Mouse (Mus musculus): ENCODE data around the gene Klhl2. TPM values are rescaled to one million over a fixed set of nuclear protein-coding genes. Genes with fewer than 3 reads are reported as not detected.

The Klhl2 gene
- polyA plus RNA-seq, 1 experiment, result 5.2 TPM

GRCm38 (mm10) chr8:64764075-64764474 is 85.7 kb downstream of the Klhl2 start:
- DNase-seq (ENCODE audit: low read depth in 1 of 2, low spot score in 2 of 2), result no peak
- Histone ChIP-seq H3K4me1 (ENCODE audit: control insufficient read depth, insufficient read depth, insufficient read length) (no peaks in the 10 kb centered on the region; the same call in 1 of the 2 replicates), H3K36me3 (ENCODE audit: control insufficient read depth, insufficient read depth, low read length) (0 out of 2 replicates have a peak, but pooled peaks cover 5% of the 10 kb centered on the region), H3K27me3 (ENCODE audit: control insufficient read depth, insufficient read depth, low read length) (no peaks in the 10 kb centered on the region), H3K4me3 (ENCODE audit: extremely low read depth, insufficient read depth, insufficient read length) (no peak overlapping the region), H3K27ac (ENCODE audit: insufficient read depth, low read length) (no peak overlapping the region)
- 24% methylated on average over 9 of the region's 9 CpGs for WGBS
- TF ChIP-seq POLR2A (IDR thresholded peaks at IDR 0.05; ENCODE audit: low read depth, low read length) (no peak), CTCF (IDR thresholded peaks at IDR 0.05; ENCODE audit: extremely low read depth, insufficient read depth, insufficient read length, insufficient replicate concordance) (no peak)

GRCm38 (mm10) chr8:64762751-64763150 is 87.1 kb downstream of the Klhl2 start:
- 95% methylated on average over 1 of the region's 1 CpGs for WGBS
- DNase-seq (ENCODE audit: low read depth in 1 of 2, low spot score in 2 of 2), result no peak
- no peaks in the 10 kb centered on the region; the same call in 1 of the 2 replicates for H3K4me1 ChIP-seq (ENCODE audit: control insufficient read depth, insufficient read depth, insufficient read length)
- peaks cover 8% of the 10 kb centered on the region; the same call in 1 of the 2 replicates for H3K36me3 ChIP-seq (ENCODE audit: control insufficient read depth, insufficient read depth, low read length)
- H3K27me3 ChIP-seq (ENCODE audit: control insufficient read depth, insufficient read depth, low read length), result no peaks in the 10 kb centered on the region
- H3K4me3 ChIP-seq (ENCODE audit: extremely low read depth, insufficient read depth, insufficient read length), result no peak overlapping the region
- no peak for TF ChIP-seq CTCF (IDR thresholded peaks at IDR 0.05; ENCODE audit: extremely low read depth, insufficient read depth, insufficient read length, insufficient replicate concordance)
- H3K27ac ChIP-seq (ENCODE audit: insufficient read depth, low read length), result no peak overlapping the region

GRCm38 (mm10) chr8:64761430-64761829 is 88.4 kb downstream of the Klhl2 start:
- Histone ChIP-seq H3K36me3 (ENCODE audit: control insufficient read depth, insufficient read depth, low read length) (peaks cover 9% of the 10 kb centered on the region; the same call in 1 of the 2 replicates), H3K27me3 (ENCODE audit: control insufficient read depth, insufficient read depth, low read length) (no peaks in the 10 kb centered on the region), H3K4me3 (ENCODE audit: extremely low read depth, insufficient read depth, insufficient read length) (no peak overlapping the region), H3K27ac (ENCODE audit: insufficient read depth, low read length) (no peak overlapping the region), H3K4me1 (ENCODE audit: control insufficient read depth, insufficient read depth, insufficient read length) (no peaks in the 10 kb centered on the region; the same call in 1 of the 2 replicates)
- no peak for TF ChIP-seq CTCF (IDR thresholded peaks at IDR 0.05; ENCODE audit: extremely low read depth, insufficient read depth, insufficient read length, insufficient replicate concordance)
- TF ChIP-seq POLR2A (IDR thresholded peaks at IDR 0.05; ENCODE audit: low read depth, low read length), result no peak
- 85% methylated on average over 8 of the region's 8 CpGs for WGBS
- DNase-seq (ENCODE audit: low read depth in 1 of 2, low spot score in 2 of 2), result no peak

GRCm38 (mm10) chr8:64757956-64758355 is 91.9 kb downstream of the Klhl2 start:
- Histone ChIP-seq H3K4me1 (ENCODE audit: control insufficient read depth, insufficient read depth, insufficient read length) (no peaks in the 10 kb centered on the region), H3K27me3 (ENCODE audit: control insufficient read depth, insufficient read depth, low read length) (no peaks in the 10 kb centered on the region), H3K36me3 (ENCODE audit: control insufficient read depth, insufficient read depth, low read length) (peaks cover 14% of the 10 kb centered on the region; the same call in 1 of the 2 replicates), H3K27ac (ENCODE audit: insufficient read depth, low read length) (no peak overlapping the region), H3K4me3 (ENCODE audit: extremely low read depth, insufficient read depth, insufficient read length) (no peak overlapping the region)
- no peak for TF ChIP-seq POLR2A (IDR thresholded peaks at IDR 0.05; ENCODE audit: low read depth, low read length)
- TF ChIP-seq CTCF (IDR thresholded peaks at IDR 0.05; ENCODE audit: extremely low read depth, insufficient read depth, insufficient read length, insufficient replicate concordance), result no peak
- no peak for DNase-seq (ENCODE audit: low read depth in 1 of 2, low spot score in 2 of 2)
- 95% methylated on average over 15 of the region's 15 CpGs for WGBS

GRCm38 (mm10) chr8:64746215-64747058 is 103.4 kb downstream of the Klhl2 start:
- Histone ChIP-seq H3K4me1 (ENCODE audit: control insufficient read depth, insufficient read depth, insufficient read length) (no peaks in the 10 kb centered on the region), H3K27me3 (ENCODE audit: control insufficient read depth, insufficient read depth, low read length) (no peaks in the 10 kb centered on the region), H3K4me3 (ENCODE audit: extremely low read depth, insufficient read depth, insufficient read length) (no peak overlapping the region), H3K27ac (ENCODE audit: insufficient read depth, low read length) (no peak overlapping the region), H3K36me3 (ENCODE audit: control insufficient read depth, insufficient read depth, low read length) (peaks cover 3% of the 10 kb centered on the region; the same call in 1 of the 2 replicates)
- no peak for TF ChIP-seq CTCF (IDR thresholded peaks at IDR 0.05; ENCODE audit: extremely low read depth, insufficient read depth, insufficient read length, insufficient replicate concordance)
- no peak for TF ChIP-seq POLR2A (IDR thresholded peaks at IDR 0.05; ENCODE audit: low read depth, low read length)
- WGBS, result 91% methylated on average over 10 of the region's 10 CpGs
- no peak for DNase-seq (ENCODE audit: low read depth in 1 of 2, low spot score in 2 of 2)

- no peak for DNase-seq (ENCODE audit: low read depth in 1 of 2, low spot score in 2 of 2)
- Histone ChIP-seq H3K27me3 (ENCODE audit: control insufficient read depth, insufficient read depth, low read length) (no peaks in the 10 kb centered on the region), H3K27ac (ENCODE audit: insufficient read depth, low read length) (no peak overlapping the region), H3K4me1 (ENCODE audit: control insufficient read depth, insufficient read depth, insufficient read length) (no peaks in the 10 kb centered on the region), H3K36me3 (ENCODE audit: control insufficient read depth, insufficient read depth, low read length) (no peaks in the 10 kb centered on the region; the same call in 1 of the 2 replicates), H3K4me3 (ENCODE audit: extremely low read depth, insufficient read depth, insufficient read length) (no peak overlapping the region)
- TF ChIP-seq POLR2A (IDR thresholded peaks at IDR 0.05; ENCODE audit: low read depth, low read length) (no peak), CTCF (IDR thresholded peaks at IDR 0.05; ENCODE audit: extremely low read depth, insufficient read depth, insufficient read length, insufficient replicate concordance) (no peak)
- WGBS, result 83% methylated on average over 13 of the region's 13 CpGs
Observed at GRCm38 (mm10) chr8:64740547-64741211, 109.1 kb downstream of the Klhl2 start.

All from spleen, adult 2 months (tissue).